Mouse (Mus musculus) liver, embryonic 15.5 days (tissue): ENCODE data around the gene Tsr3. TPM values are rescaled to one million over a fixed set of nuclear protein-coding genes. Genes with fewer than 3 reads are reported as not detected.
A peak's percentile ranks its signal among the peaks of the same experiment; 100 is the strongest.

Experiments
- ATAC-seq: fragments of 200-750 bp; cut with Nextera tagmentation; 2 replicates; pipeline ENCODE4 v1.8.0; 2017; ENCODE audit warnings: moderate number of reproducible peaks, mild to moderate bottlenecking, moderate library complexity; ENCODE audit not compliant: insufficient read depth
- H3K27ac ChIP-seq: fragments of 300-500 bp; sonication (generic); replicated peaks from 2 replicates; pipeline ENCODE4 v1.5.1; 2015; ENCODE audit warnings: mild to moderate bottlenecking, inconsistent platforms
- H3K27me3 ChIP-seq: fragments of 300-500 bp; sonication (generic); 2 replicates; pipeline ENCODE4 v1.6.1; 2015; ENCODE audit warnings: mild to moderate bottlenecking, inconsistent platforms
- H3K36me3 ChIP-seq: fragments of 300-500 bp; sonication (generic); replicated peaks from 2 replicates; pipeline ENCODE4 v1.6.1; 2015; ENCODE audit warnings: moderate library complexity, mild to moderate bottlenecking, inconsistent platforms
- H3K4me1 ChIP-seq: fragments of 300-500 bp; sonication (generic); replicated peaks from 2 replicates; pipeline ENCODE4 v1.6.1; 2015; ENCODE audit warnings: inconsistent platforms
- H3K4me2 ChIP-seq: fragments of 300-500 bp; sonication (generic); 2 replicates; pipeline ENCODE4 v1.6.1; 2015; ENCODE audit warnings: moderate library complexity, mild to moderate bottlenecking, inconsistent platforms
- H3K4me3 ChIP-seq: fragments of 300-500 bp; sonication (generic); replicated peaks from 2 replicates; pipeline ENCODE4 v1.5.1; 2015; ENCODE audit warnings: mild to moderate bottlenecking, inconsistent platforms
- H3K9ac ChIP-seq: fragments of 300-500 bp; sonication (generic); 2 replicates; pipeline ENCODE4 v1.6.1; 2015; ENCODE audit warnings: moderate library complexity, mild to moderate bottlenecking, inconsistent platforms
- H3K9me3 ChIP-seq: fragments of 300-500 bp; sonication (generic); replicated peaks from 2 replicates; pipeline ENCODE4 v1.6.1; 2016; ENCODE audit warnings: inconsistent platforms
- WGBS: fragments of 180-500 bp; shearing (Covaris S2); methylation state at CpG from one replicate; pipeline ENCODE4 v1.1.7; 2015; ENCODE audit warnings: mixed read lengths; ENCODE audit not compliant: insufficient replicate concordance; 5-methylcytosine and 5-hydroxymethylcytosine counted together
- polyA plus RNA-seq: library from polyadenylated mRNA; unstranded; fragments of >200 nt; fragmentation: Nextera tagmentation; extraction: Ambion mirVana; gene quantifications from 2 replicates; pipeline ENCODE4 v1.2.1, GENCODE M21; 2015

The Tsr3 gene
- polyA plus RNA-seq, result 18.9 and 19.1 TPM in 2 replicates

- Histone ChIP-seq H3K4me3 (peak within 1 kb of the TSS; percentile 81), H3K27me3 (no peaks in the 10 kb centered on the region), H3K9ac (peak within 1 kb of the TSS; percentile 76), H3K27ac (peak within 1 kb of the TSS; percentile 49), H3K36me3 (peaks cover 40% of the 10 kb centered on the region), H3K4me1 (peaks cover 25% of the 10 kb centered on the region), H3K4me2 (peak within 1 kb of the TSS; percentile 86), H3K9me3 (no peaks in the 10 kb centered on the region)
- peak; percentile 82 for ATAC-seq
- under 1% methylated on average over 80 of the region's 80 CpGs for WGBS
Measured at GRCm38 (mm10) chr17:25239695-25240636, at the start of gene Tsr3, which contains the start of gene Gnptg. TSS of gene Tsr3 (plus strand) at chr17:25240170. TSS of gene Gnptg (minus strand) at chr17:25240124.

- Histone ChIP-seq H3K27me3 (no peaks in the 10 kb centered on the region), H3K27ac (no peak overlapping the region), H3K9ac (no peak overlapping the region), H3K9me3 (no peaks in the 10 kb centered on the region), H3K4me1 (no peaks in the 10 kb centered on the region), H3K36me3 (peaks cover 59% of the 10 kb centered on the region), H3K4me2 (no peak overlapping the region), H3K4me3 (no peak overlapping the region)
- WGBS, result 73% methylated on average over 4 of the region's 4 CpGs
- ATAC-seq, result no peak
Measured at GRCm38 (mm10) chr17:25202401-25202800, 37.6 kb upstream of the Tsr3 start.

- Histone ChIP-seq H3K4me1 (no peaks in the 10 kb centered on the region), H3K9ac (no peak overlapping the region), H3K4me3 (no peak overlapping the region), H3K36me3 (peaks cover 77% of the 10 kb centered on the region), H3K4me2 (no peak overlapping the region), H3K27ac (no peak overlapping the region), H3K9me3 (no peaks in the 10 kb centered on the region), H3K27me3 (no peaks in the 10 kb centered on the region)
- 82% methylated on average over 4 of the region's 4 CpGs for WGBS
- no peak for ATAC-seq
Measured at GRCm38 (mm10) chr17:25210006-25210405, 30.0 kb upstream of the Tsr3 start.

- H3K27ac ChIP-seq, result no peak overlapping the region
- WGBS, result 71% methylated on average over 15 of the region's 15 CpGs
- no peak for ATAC-seq
- H3K4me3 ChIP-seq, result no peak overlapping the region
- H3K4me1 ChIP-seq, result no peaks in the 10 kb centered on the region
- no peaks in the 10 kb centered on the region for H3K27me3 ChIP-seq
- no peak overlapping the region for H3K4me2 ChIP-seq
- no peaks in the 10 kb centered on the region for H3K9me3 ChIP-seq
- H3K36me3 ChIP-seq, result peaks cover 74% of the 10 kb centered on the region
- H3K9ac ChIP-seq, result no peak overlapping the region
Measured at GRCm38 (mm10) chr17:25210680-25211466, 29.1 kb upstream of the Tsr3 start.

GRCm38 (mm10) chr17:25211705-25212104 lies 28.3 kb upstream of the Tsr3 start:
- Histone ChIP-seq H3K4me3 (no peak overlapping the region), H3K36me3 (peaks cover 70% of the 10 kb centered on the region), H3K4me1 (no peaks in the 10 kb centered on the region), H3K27ac (no peak overlapping the region), H3K27me3 (no peaks in the 10 kb centered on the region), H3K9me3 (no peaks in the 10 kb centered on the region), H3K9ac (no peak overlapping the region), H3K4me2 (no peak overlapping the region)
- WGBS, result 73% methylated on average over 4 of the region's 4 CpGs
- ATAC-seq, result no peak

- no peak overlapping the region for H3K27ac ChIP-seq
- no peak overlapping the region for H3K4me3 ChIP-seq
- peaks cover 2% of the 10 kb centered on the region; the same call in 1 of the 2 replicates for H3K4me1 ChIP-seq
- no peak overlapping the region for H3K4me2 ChIP-seq
- no peak for ATAC-seq
- no peaks in the 10 kb centered on the region for H3K27me3 ChIP-seq
- peaks cover 54% of the 10 kb centered on the region for H3K36me3 ChIP-seq
- 65% methylated on average over 3 of the region's 3 CpGs for WGBS
- H3K9me3 ChIP-seq, result no peaks in the 10 kb centered on the region
- no peak overlapping the region for H3K9ac ChIP-seq
Measured at GRCm38 (mm10) chr17:25215431-25215830, 24.5 kb upstream of the Tsr3 start.

GRCm38 (mm10) chr17:25218967-25219366 lies 21.0 kb upstream of the Tsr3 start:
- Histone ChIP-seq H3K27me3 (no peaks in the 10 kb centered on the region), H3K9ac (no peak overlapping the region), H3K4me1 (peaks cover 34% of the 10 kb centered on the region), H3K36me3 (peaks cover 29% of the 10 kb centered on the region), H3K27ac (no peak overlapping the region), H3K9me3 (no peaks in the 10 kb centered on the region), H3K4me2 (no peak overlapping the region), H3K4me3 (no peak overlapping the region)
- no peak for ATAC-seq
- 80% methylated on average over 9 of the region's 9 CpGs for WGBS

GRCm38 (mm10) chr17:25219492-25220295 lies 20.3 kb upstream of the Tsr3 start:
- H3K36me3 ChIP-seq, result peaks cover 25% of the 10 kb centered on the region
- H3K4me3 ChIP-seq, result no peak overlapping the region
- peaks cover 41% of the 10 kb centered on the region for H3K4me1 ChIP-seq
- H3K9me3 ChIP-seq, result no peaks in the 10 kb centered on the region
- H3K9ac ChIP-seq, result no peak overlapping the region
- no peaks in the 10 kb centered on the region for H3K27me3 ChIP-seq
- no peak for ATAC-seq
- no peak overlapping the region for H3K4me2 ChIP-seq
- no peak overlapping the region for H3K27ac ChIP-seq
- 74% methylated on average over 15 of the region's 15 CpGs for WGBS

- Histone ChIP-seq H3K4me3 (no peak overlapping the region), H3K36me3 (peaks cover 16% of the 10 kb centered on the region), H3K4me2 (no peak overlapping the region; the same call in 1 of the 2 replicates), H3K9ac (0 out of 2 replicates have a peak overlapping the region, but pooled peaks have one; percentile 70), H3K27ac (peak overlapping the region; percentile 93; the same call in 1 of the 2 replicates), H3K4me1 (peaks cover 52% of the 10 kb centered on the region), H3K9me3 (no peaks in the 10 kb centered on the region), H3K27me3 (no peaks in the 10 kb centered on the region)
- ATAC-seq, result no peak
- 82% methylated on average over 1 of the region's 1 CpGs for WGBS
Measured at GRCm38 (mm10) chr17:25220746-25221145, 19.2 kb upstream of the Tsr3 start.

GRCm38 (mm10) chr17:25221821-25222503 lies 18.0 kb upstream of the Tsr3 start:
- no peaks in the 10 kb centered on the region for H3K9me3 ChIP-seq
- H3K36me3 ChIP-seq, result peaks cover 25% of the 10 kb centered on the region
- peak overlapping the region; percentile 89 for H3K4me2 ChIP-seq
- peak; percentile 77 for ATAC-seq
- WGBS, result under 1% methylated on average over 21 of the region's 30 CpGs
- peak overlapping the region; percentile 70 for H3K9ac ChIP-seq
- no peaks in the 10 kb centered on the region for H3K27me3 ChIP-seq
- H3K4me3 ChIP-seq, result peak overlapping the region; percentile 80
- peaks cover 64% of the 10 kb centered on the region for H3K4me1 ChIP-seq
- H3K27ac ChIP-seq, result peak overlapping the region; percentile 93
